Comparison of ENCODE assay signal across 8 mouse cellular contexts in the genomic region with DNA sequence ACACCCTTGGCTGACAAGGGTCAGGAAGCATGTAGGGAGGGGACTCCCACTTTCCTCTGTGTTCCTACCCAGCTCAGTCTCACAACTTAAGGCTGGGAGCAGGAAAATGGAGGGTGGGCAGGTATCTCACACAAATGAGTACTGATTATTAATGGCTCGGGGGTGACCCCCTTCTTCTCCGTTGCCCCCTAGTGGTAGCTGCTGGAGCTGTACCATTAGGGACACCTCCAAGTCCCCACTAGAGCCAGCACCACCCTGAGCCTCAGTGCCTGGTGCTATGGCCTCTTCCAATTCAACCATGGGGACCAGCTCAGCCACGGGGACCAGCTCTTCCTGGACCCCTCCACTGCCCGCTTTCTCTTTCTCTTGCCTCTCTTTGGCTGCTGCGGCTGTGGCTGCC. TPM values are rescaled to one million over a fixed set of nuclear protein-coding genes. Genes with fewer than 3 reads are reported as not detected.
DNase-seq lines count a peak whose midpoint lies in the region; ATAC-seq lines count a peak whose summit lies in the region.

No protein-coding gene starts in this region.

- H3K4me2 ChIP-seq in midbrain, embryonic 11.5 days: no peak overlapping the region
- no peak overlapping the region for H3K4me2 ChIP-seq in midbrain, embryonic 15.5 days

- 65% methylated on average over 5 of the region's 5 CpGs for WGBS in midbrain, embryonic 11.5 days
- WGBS in midbrain, embryonic 15.5 days: 72% methylated on average over 5 of the region's 5 CpGs

- H3K4me1 ChIP-seq in midbrain, embryonic 11.5 days (ENCODE audit: control insufficient read depth, insufficient read depth, low read length): no peaks in the 10 kb centered on the region
- no peaks in the 10 kb centered on the region for H3K4me1 ChIP-seq in midbrain, embryonic 15.5 days

- H3K36me3 ChIP-seq in midbrain, embryonic 11.5 days (ENCODE audit: control insufficient read depth, insufficient read depth, low read length): peaks cover 19% of the 10 kb centered on the region; the same call in 1 of the 2 replicates
- peaks cover 47% of the 10 kb centered on the region for H3K36me3 ChIP-seq in midbrain, embryonic 15.5 days (replicated peaks)

- H3K27ac ChIP-seq in midbrain, embryonic 11.5 days (ENCODE audit: low read depth, low read length): no peak overlapping the region
- no peak overlapping the region for H3K27ac ChIP-seq in midbrain, embryonic 15.5 days

- ATAC-seq in midbrain, embryonic 11.5 days (ENCODE audit: low FRiP score): no peak
- ATAC-seq in midbrain, embryonic 15.5 days (replicated peaks): no peak

- peak; percentile 40 to 67 for DNase-seq in cerebellum, postnatal 14 days
- no peak for DNase-seq in cerebellum, adult 11-12 months
- peak; percentile 90 for DNase-seq in midbrain, embryonic 11.5 days (ENCODE audit: low spot score, missing footprints)
- peak; percentile 59 for DNase-seq in c-Kit-positive CD71-positive TER-119-negative erythroid progenitor cells, embryonic 14.5 days (ENCODE audit: low read depth)
- DNase-seq in kidney, postnatal 10 days: peak; percentile 68
- peak; percentile 71 for DNase-seq in naive thymus-derived CD4-positive, alpha-beta T cell, adult 2 months (ENCODE audit: low read depth)
- no peak for DNase-seq in urinary bladder, postnatal 36 days (ENCODE audit: low spot score in 2 of 2)

- H3K9ac ChIP-seq in midbrain, embryonic 11.5 days (ENCODE audit: low read length): no peak overlapping the region
- no peak overlapping the region for H3K9ac ChIP-seq in midbrain, embryonic 15.5 days

- no peaks in the 10 kb centered on the region for H3K27me3 ChIP-seq in midbrain, embryonic 11.5 days (ENCODE audit: control insufficient read depth, insufficient read depth, low read length)
- 0 out of 2 replicates have a peak, but pooled peaks cover 3% of the 10 kb centered on the region for H3K27me3 ChIP-seq in midbrain, embryonic 15.5 days (replicated peaks)

- H3K9me3 ChIP-seq in midbrain, embryonic 11.5 days (ENCODE audit: control insufficient read depth, low read length): no peaks in the 10 kb centered on the region
- no peaks in the 10 kb centered on the region for H3K9me3 ChIP-seq in midbrain, embryonic 15.5 days

- no peak overlapping the region for H3K4me3 ChIP-seq in midbrain, embryonic 11.5 days (ENCODE audit: low read depth, low read length)
- no peak overlapping the region for H3K4me3 ChIP-seq in midbrain, embryonic 15.5 days

RNA-seq across cellular contexts. Expression of a gene that starts 4.4 kb away (rescaled TPM):
- polyA plus RNA-seq in midbrain, embryonic 11.5 days (2014; fragmentation: Nextera tagmentation; extraction: Ambion mirVana): 0.29 and 0.38 TPM in 2 replicates
- polyA plus RNA-seq in midbrain, embryonic 15.5 days (2015; fragmentation: Nextera tagmentation; extraction: Ambion mirVana): 0.34 and 0.58 TPM in 2 replicates

RNA-seq across cellular contexts. Expression of a gene that starts 8.0 kb away (rescaled TPM):
- 38.1 and 44.6 TPM in 2 replicates for polyA plus RNA-seq in midbrain, embryonic 11.5 days (2014; fragmentation: Nextera tagmentation; extraction: Ambion mirVana)
- 84.3 and 87.0 TPM in 2 replicates for polyA plus RNA-seq in midbrain, embryonic 15.5 days (2015; fragmentation: Nextera tagmentation; extraction: Ambion mirVana)

RNA-seq across cellular contexts. Expression of a gene that starts 19.9 kb away (rescaled TPM):
- polyA plus RNA-seq in midbrain, embryonic 11.5 days (2014; fragmentation: Nextera tagmentation; extraction: Ambion mirVana): 133 and 146 TPM in 2 replicates
- 133 and 137 TPM in 2 replicates for polyA plus RNA-seq in midbrain, embryonic 15.5 days (2015; fragmentation: Nextera tagmentation; extraction: Ambion mirVana)

RNA-seq across cellular contexts. Expression of a gene that starts 36.0 kb away (rescaled TPM):
- polyA plus RNA-seq in midbrain, embryonic 11.5 days (2014; fragmentation: Nextera tagmentation; extraction: Ambion mirVana): 52.7 and 58.6 TPM in 2 replicates
- 75.9 and 83.6 TPM in 2 replicates for polyA plus RNA-seq in midbrain, embryonic 15.5 days (2015; fragmentation: Nextera tagmentation; extraction: Ambion mirVana)

RNA-seq across cellular contexts. Expression of a gene that starts 38.7 kb away (rescaled TPM):
- polyA plus RNA-seq in midbrain, embryonic 11.5 days (2014; fragmentation: Nextera tagmentation; extraction: Ambion mirVana): 17.9 and 18.0 TPM in 2 replicates
- polyA plus RNA-seq in midbrain, embryonic 15.5 days (2015; fragmentation: Nextera tagmentation; extraction: Ambion mirVana): 26.0 and 28.7 TPM in 2 replicates

Comparison
In these comparisons a context has a peak if more than half of its experiments do, and no peak if none do; other contexts are left out.
1. DNase-seq: peak in cerebellum, postnatal 14 days (2 of 2), midbrain, embryonic 11.5 days (single experiment), c-Kit-positive CD71-positive TER-119-negative erythroid progenitor cells, embryonic 14.5 days (single experiment), kidney, postnatal 10 days (single experiment) and naive thymus-derived CD4-positive, alpha-beta T cell, adult 2 months (single experiment); none in cerebellum, adult 11-12 months (single experiment) and urinary bladder, postnatal 36 days (0 of 2).